Mouse (Mus musculus) liver, adult (tissue): ENCODE measurements around the gene Aldh16a1.

Experiments used
- GATA4 ChIP-seq: IDR thresholded peaks from 2 replicates; pipeline ENCODE4 v1.6.1; 2014; ENCODE audit warnings: mild to moderate bottlenecking, low read length; ENCODE audit not compliant: insufficient replicate concordance

Aldh16a1 gene

DNA sequence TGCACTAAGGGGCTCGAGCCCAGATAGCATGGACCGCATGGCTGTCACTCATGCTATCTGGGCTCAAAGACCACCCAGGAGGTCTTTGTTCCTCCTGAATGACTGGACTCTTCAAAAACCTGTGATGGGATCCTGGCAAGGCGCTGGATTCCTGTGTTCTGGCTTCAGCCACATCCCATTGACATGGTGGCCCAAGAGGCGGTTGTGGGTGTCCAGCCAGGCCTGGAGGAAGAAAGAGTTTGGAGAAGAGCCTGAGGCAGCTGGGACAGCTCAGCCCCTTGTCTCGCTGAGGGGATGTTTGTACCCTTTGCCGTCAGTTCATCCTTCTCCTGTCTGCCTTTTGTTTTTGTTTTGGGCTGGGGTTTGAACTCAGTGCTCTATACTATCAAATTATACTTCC, 4.8 kb downstream of the Aldh16a1 start:
- no peak for TF ChIP-seq GATA4

DNA sequence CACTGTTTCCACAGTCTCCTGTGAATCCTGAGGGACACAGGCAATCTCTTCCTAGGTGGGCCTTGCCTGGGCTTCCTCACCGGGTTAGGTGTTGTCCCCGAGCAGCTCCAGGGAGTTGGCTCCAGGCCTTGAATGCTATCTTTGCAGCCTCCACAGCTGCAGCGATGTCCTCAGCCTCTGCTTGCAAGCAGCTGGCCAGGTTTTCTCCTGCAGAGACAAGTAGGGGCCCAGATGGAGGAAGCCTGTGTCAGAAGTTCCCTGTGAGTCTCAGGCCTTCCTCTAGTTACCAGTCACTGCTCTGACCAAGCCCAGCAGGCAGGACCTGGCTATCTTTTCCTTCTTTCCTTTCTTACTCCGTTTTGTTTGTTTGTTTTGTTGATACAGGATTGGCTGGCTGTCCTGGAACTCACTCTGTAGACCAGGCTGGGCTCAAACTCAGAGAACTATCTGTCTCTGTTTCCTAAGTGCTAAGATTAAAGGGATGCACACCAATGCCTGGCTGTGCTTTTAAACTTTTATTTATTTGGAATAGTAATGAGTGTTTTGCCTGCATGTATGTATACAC, 5.8 kb downstream of the Aldh16a1 start:
- TF ChIP-seq GATA4, result no peak

DNA sequence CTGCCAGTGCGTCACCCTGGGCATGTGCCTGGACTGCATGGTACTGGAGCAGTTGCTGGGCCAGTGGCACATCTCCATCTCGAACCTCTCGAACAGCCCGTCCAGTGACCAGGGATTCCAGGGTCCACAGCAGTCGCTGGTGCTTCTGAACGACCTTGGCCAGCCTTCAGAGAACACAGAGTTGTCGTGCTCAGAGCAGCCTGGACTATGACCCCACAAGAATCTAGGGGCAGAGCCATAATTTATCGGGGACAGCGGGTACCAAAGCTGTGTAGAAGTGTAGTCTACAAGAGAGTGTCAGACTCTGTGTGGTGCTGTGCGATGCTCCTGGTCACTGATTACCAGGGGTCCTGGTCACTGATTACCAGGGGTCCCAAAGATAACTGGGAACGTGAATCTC, 6.5 kb downstream of the Aldh16a1 start:
- no peak for TF ChIP-seq GATA4

DNA sequence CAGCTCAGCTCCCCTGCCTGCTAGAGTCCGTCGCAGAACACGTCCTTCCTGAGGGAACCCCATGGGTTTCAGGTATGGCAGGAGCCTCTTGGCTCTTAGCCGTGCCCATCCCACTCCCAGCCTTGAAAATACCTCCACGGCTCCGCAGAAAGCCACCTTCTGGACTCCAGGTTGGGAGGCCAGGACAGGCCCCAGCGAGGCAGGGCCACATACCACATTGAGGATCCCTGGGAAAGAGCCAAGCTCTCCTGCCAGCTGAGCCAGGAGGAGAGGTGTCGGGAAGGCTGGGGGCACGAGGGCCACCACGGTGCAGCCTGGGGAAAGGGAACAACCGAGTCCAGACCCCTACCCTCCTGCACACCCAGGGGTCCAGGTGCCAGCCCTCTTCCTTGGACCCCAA, 7.1 kb downstream of the Aldh16a1 start:
- no peak for TF ChIP-seq GATA4

DNA sequence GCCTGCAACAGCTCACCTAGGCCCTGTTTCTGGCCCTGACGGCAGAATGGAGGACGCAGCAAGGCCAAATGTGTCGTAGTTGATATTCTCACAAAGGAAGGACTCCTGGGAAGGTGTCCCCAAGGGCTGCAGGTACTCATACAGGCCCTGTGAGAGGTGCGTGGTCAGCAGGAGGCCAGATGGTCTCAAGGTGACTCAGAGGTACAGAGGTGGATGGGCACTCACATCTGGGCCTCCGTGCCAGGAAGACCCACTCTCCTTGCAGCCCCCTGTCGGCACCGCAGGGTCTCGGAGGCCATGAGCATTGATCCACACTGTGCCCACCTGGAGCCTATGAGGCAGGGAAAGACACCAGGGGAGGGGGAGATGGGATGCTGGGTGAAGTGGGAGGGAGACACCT, 8.9 kb downstream of the Aldh16a1 start:
- TF ChIP-seq GATA4, result no peak

DNA sequence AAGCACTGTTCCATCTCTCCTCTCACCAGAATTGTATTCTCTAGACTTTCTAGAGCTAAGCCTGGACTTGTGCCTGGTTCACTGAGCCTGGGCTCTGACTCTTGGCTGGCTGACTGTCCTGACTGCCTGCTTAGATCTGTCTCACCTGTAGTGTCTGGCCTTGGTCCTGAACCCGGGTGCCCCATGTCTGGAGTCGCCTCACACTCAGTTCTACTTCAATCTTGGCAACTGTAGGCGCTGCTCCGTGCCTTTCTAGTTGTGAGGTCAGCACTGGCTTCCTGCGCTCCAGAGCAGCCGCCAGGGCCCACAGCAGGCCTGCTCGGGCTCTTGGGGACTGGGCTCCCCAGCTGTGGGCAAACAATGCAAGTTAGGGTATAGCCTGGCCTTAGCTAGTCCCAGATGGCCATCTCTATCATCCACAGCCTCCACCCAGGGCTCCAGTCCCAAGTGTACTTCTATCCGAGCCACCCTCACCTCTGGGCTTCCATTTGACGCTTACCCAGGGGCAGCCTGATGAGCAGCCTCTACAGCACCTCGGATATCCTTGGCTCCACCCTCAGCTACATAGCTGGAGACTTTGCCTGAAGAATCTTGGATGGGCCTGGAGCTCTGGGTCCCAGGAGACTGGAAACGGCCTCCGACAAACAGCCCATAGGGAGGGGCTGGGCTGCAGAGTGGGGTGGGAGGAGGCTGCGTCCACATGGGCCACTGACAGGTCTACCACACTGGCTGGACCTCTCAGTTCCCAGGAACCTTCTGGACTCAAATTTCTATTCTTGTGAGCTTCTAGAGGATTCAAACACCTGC, 9.8 kb downstream of the Aldh16a1 start:
- no peak for TF ChIP-seq GATA4

DNA sequence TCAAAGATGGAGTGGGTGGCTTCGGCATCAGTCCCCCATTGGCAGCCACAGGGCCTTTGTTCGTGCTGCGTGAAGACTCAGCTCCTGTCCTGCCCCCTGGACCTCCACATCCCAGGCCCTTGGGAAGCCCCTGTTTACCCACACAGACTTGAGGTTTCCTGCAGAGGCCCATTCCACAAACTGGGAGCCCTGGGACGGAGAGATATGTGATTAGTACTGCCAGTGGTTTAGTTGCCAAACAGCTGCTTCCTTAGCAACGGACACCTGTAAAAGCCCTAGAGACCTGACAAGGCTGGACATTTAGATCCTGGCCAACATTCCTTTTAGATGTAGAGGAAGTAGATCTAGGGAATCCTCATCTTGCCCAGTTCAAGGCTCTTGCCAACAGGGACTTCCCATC, 12.5 kb downstream of the Aldh16a1 start:
- TF ChIP-seq GATA4, result no peak

DNA sequence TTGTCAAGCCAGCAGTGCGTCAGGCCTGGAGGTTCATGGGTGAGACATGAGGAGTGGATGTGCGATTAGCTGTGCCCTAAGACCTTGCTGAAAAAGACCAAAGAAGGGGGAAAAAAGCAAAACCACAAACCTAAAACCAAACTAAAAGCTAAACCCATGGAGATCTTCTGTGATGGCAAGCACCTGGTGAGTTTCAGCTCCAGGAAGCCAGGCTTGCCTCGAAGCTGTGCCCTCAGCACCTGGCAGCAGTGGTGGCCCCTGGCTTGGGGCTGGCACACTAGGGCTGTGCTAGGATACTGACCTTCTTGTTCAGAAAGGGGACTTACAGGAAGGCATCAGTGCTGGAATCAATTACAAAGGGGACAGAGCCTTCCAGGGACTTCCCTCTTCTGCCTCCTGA, 13.1 kb downstream of the Aldh16a1 start:
- no peak for TF ChIP-seq GATA4

DNA sequence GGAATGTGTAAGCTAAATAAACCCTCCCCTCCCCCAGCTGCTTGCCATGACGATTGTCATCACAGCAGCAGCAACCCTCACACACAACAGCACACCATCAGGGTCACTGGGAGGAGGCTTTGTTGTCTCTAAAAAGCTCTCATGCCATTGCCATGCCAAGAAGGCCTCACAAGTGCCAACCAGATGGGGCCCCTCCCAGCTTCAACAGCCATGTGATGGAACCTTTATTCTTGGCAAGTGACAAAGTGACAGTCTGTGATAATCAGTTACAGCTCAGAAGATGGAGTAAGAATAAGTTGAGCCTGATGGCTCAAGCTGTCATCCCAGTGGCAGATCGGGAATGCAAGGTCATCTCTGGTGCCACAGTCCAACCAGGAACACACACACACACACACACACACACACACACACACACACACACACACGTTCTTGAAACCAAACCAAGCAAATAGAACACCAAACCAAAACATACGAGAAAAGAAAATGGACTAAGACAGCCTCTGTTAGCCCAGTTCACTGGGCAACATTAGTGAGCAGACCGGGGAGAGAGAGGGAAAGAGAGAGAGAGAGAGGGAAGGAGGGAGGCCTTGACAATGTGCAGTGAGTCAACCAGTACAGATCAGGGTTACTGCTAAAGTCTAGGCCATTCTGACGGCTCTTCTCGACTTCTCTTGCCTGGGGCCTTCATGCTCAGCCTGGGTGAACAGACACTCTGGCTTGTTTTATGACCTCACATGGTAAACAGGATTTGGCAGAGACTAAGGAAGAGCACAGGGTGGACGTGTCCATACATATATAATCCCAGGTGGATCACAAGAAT, 14.3 kb downstream of the Aldh16a1 start:
- TF ChIP-seq GATA4, result no peak

DNA sequence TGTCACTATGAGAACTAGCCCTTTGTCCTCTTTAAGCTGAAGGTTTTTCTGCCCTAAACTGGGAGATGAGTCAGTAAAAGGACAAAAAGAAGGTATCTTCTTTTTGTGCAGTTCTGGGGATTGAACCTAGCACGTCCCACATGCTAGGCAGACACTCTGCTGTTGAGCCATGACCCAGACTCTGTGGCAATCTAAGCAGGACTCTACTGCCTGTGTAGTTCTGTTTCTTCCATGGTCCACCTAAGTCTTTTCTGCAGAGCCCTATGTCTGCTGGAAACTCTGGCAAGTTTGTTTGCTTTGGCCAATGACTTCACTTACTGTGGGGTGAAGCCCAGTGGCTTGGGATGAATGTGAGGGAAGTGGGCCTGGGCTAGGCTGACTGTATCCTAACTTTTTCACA, 16.0 kb downstream of the Aldh16a1 start:
- no peak for TF ChIP-seq GATA4

DNA sequence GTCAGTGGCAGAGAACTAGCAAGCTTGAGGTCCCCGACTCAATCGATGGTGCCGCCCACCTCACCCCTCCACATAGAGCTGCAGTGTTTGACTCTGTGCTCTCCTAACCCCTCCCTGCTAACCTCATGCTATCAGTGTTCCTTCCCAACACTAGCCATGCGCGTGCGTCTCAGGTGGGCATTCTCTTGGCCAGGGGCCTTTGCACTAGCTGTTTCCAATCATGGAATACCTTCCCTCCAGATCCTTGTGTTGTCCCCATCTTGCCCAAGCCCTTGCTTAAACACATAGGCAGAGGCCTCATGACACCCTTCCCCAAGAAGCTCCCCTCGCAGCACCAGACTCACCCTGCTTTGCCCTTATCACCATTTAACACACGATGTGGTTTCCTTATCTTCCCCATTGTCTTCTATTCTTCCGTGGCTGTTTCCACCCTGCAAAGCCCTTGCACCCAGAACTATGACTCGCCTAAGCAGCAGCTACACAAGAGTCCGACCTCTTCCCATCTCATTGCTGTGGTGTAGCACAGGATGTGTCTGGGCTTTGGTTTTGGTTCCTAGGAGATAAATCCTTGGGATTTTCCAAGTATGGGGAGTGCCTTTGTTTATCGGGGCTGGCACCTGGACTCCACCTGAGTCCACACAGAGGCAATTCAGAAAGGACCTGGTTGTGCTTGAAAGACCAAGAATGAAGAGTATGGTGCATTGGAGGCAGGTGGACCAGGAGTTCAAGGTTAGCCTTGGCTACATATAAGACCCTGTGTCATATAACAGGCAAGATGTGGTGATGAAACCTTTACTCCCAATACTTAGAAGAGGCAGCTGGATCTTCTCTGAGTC, 17.0 kb downstream of the Aldh16a1 start:
- no peak for TF ChIP-seq GATA4

DNA sequence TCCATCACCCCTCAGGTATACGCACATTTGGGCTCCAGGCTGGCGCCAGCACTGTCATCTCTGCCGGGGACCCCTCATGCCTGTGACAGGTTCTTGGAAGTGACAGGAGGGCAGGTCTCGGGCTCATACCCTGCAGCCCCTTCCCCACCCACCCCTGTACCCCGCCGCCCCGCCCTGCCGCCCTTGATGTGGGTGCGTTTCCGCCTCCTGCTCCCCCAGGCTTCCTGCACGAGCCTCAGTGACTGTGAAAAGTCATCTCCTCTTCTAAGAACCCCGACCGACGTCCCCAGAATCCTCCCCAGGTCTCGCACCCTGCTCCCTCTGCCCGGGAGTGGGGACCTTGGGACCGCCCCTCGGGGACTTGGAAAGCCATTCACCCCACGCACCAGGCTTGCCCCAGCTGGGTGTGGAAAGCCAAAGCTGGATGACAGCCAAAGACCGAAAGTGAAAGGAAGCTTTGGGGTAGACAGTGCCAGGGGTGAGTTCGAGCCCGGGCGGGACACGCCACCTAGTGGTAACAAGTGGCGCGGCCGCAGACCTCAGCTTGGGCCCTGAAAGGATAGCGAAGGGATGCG, 18.3 kb downstream of the Aldh16a1 start, which contains the start of the genes Gm45713 and Flt3l:
Gene Gm45713 (minus strand): TSS at position 239 of the 575 bp plus-strand sequence.
Gene Flt3l (minus strand): TSS at position 440 of the 575 bp plus-strand sequence.
- 0 out of 2 replicates have a peak, but pooled peaks have one; percentile 9 for TF ChIP-seq GATA4

DNA sequence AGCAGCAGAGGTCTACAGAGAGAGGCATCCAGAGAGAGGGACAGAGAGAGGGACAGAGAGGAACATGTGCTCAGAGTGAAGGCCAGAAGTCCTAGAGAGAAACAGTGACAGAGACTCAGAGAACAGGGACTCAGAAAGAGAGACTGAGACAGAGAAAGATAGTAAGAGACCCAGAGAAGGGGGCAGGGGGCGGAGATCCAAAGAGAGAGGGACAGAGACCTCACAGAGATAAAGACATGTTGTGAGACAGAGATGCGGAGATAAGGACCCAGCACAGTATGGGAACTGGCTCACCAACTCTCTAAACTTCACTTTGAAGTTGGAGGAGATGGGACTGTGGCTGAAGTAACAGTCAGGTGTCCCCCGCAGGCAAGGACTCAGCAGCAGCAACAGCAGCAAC, 19.0 kb downstream of the Aldh16a1 start:
- no peak for TF ChIP-seq GATA4

DNA sequence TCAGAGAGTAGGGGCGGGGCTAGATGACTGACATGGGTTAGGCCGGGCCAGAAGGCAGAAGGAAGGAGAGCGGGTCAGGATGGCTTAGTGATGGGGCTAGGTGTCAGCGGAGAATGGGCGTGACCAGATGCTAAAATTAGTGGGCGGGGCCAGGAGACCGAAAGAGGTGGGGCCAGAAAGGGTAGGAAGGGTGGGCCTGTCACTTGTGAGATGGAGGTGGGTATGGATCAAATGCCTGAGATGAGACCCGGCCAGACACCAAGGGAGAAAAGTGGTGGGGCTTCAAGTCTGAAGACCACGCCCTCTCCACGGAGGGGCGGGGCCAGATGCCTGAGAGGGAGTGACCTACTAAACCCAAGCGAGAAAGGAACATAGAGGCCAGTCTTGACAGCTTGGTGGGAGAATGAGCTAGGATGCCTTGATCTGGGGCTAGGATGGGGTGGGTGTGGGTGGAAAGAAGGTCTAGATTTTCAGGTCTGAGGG, 19.8 kb downstream of the Aldh16a1 start:
- no peak for TF ChIP-seq GATA4
